Mouse (Mus musculus) embryonic stem cell, embryonic (primary cell): Measurements from ENCODE around the gene Pax8.

Experiments
- CTCF ChIA-PET, 4 experiments: fragments of 300-600 bp in 2 of 4; fragments of 350-600 bp in 2 of 4; sonication (Branson Sonifier 250); formaldehyde crosslinking; loops; one replicate each; lab custom pipeline; 2022; ENCODE audit warnings: inconsistent platforms in 2 of 4; lab: Charles Lee
- POLR2A ChIA-PET, 4 experiments: fragments of 300-600 bp in 2 of 4; fragments of 350-600 bp in 2 of 4; sonication (Branson Sonifier 250); formaldehyde crosslinking; loops; one replicate each; lab custom pipeline; 2022; ENCODE audit warnings: antibody characterized with exemption in 4 of 4, inconsistent platforms in 1 of 4; lab: Charles Lee

Gene Pax8

DNA sequence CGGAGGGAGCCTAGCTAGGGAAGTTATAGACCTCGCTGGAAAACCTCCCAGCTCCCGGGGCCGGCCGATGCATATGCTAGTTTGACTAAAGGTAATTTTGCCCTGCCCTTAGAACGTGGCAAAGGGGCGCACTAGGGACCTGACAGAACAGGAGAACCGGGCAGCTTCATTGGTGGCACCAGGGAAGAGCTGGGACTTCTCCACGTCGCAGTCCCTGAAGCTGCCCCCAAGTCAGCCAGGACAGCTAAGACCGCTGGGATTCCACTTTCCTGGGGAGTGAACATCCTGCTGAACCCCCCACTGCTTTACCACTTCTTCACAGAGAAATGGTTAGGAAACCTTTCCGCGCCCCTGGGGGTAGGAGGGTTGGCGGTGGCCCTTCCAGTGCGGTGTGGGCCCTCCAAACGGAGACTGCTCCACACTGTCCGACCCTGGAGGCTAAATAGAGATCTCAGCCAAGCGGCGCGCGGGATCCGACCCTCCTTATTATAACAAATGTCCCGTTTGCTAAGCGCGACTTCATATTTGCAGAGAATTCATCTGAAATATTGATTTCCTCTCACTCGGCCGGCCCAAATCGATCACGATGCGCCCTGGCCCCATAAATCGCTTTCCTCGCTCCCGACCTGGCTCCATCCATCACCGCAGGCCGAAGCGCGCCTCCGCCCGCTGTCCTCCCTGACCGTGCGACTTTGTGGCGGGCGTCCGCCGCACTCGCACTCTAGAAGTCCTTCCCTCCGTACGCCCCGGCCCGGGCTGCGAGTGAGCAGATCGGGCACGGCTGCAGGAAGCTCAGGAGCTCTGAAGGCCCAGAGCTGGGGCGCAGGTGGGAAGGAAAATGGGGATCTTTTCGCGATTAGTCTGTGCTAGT lies 1.5 kb downstream of the Pax8 start:
- ChIA-PET CTCF (interaction anchor here in 2 of 4 experiments (1.4 to 1.8 kb wide), 3 partner anchors 17 kb away, joined by 3 to 7 read pairs (median 4); no protein-coding TSS in a partner anchor), POLR2A (interaction anchor here in 1 of 4 experiments (1.7 to 2.1 kb wide), 2 partner anchors 13 to 17 kb away, joined by 6 to 7 read pairs; no protein-coding TSS in a partner anchor)

GRCm38 (mm10) chr2:24472677-24473076 lies 2.7 kb downstream of the Pax8 start:
- ChIA-PET CTCF (interaction anchor here in 1 of 4 experiments (1.7 kb wide), 1 partner anchor 18 kb away, joined by 3 read pairs; no protein-coding TSS in a partner anchor), POLR2A (interaction anchor here in 1 of 4 experiments (1.7 to 2.1 kb wide), 2 partner anchors 12 to 18 kb away, joined by 6 to 7 read pairs; no protein-coding TSS in a partner anchor)

GRCm38 (mm10) chr2:24472111-24472510 lies 3.3 kb downstream of the Pax8 start:
- POLR2A ChIA-PET: interaction anchor here in 1 of 4 experiments (1.7 to 2.1 kb wide), 2 partner anchors 11 to 19 kb away, joined by 6 to 7 read pairs; no protein-coding TSS in a partner anchor
- CTCF ChIA-PET: no interaction called here

DNA sequence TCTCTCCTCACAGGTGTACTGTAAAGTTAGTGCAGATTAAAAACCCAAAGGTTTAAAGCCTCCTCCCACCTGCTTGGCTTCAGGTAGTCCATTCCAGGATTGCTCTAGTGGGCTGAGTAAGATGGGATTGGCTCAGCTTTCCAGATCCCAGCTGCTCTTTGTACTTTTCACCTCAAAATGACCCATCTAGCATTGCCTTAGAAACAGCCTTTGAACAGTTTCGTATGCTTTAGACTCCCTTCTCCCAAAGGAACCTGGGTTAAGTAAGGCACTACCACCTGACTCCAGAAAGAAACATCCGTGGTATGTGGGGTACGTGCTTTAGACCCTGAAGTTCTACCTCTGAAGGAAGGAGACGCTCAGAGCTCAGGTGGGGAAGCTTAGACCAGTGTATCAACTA lies 6.3 kb downstream of the Pax8 start:
- ChIA-PET POLR2A (interaction anchor here in 1 of 4 experiments (0.7 to 1.1 kb wide), 3 partner anchors 13 to 33 kb away, joined by 3 to 4 read pairs (median 3); no protein-coding TSS in a partner anchor), CTCF (interaction anchor here in 2 of 4 experiments (0.7 to 1.7 kb wide), 2 partner anchors 21 to 60 kb away, joined by 6 to 9 read pairs; no protein-coding TSS in a partner anchor)

GRCm38 (mm10) chr2:24468430-24468829 lies 7.0 kb downstream of the Pax8 start:
- POLR2A ChIA-PET: interaction anchor here in 1 of 4 experiments (1.0 kb wide), 1 partner anchor 33 kb away, joined by 3 read pairs; no protein-coding TSS in a partner anchor

DNA sequence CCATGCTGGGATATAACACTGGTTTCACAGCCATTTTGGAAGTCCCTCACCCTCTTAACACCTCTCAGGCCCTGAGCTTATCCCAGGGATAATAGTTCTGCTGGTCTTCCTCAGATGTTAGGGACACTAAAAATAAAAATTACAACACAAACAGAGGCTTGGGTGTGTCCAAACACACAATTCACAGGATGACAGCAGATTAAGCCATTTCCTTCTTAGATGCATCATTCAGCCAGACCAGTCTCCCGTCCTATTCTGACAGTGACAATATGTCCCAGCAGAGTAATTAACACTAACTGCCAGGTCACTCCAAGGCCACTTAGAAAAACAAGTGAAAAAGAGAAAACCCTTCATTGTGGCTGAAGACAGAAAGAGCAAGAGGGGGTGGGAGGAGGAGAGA lies 8.2 kb downstream of the Pax8 start:
- POLR2A ChIA-PET: interaction anchor here in 1 of 4 experiments (0.6 kb wide), 1 partner anchor 33 kb away, joined by 8 read pairs; no protein-coding TSS in a partner anchor
- CTCF ChIA-PET: no interaction called here

More at GRCm38 (mm10) chr2:24468430-24468829, 7.0 kb downstream of the Pax8 start:
- CTCF ChIA-PET: interaction anchor here in 1 of 4 experiments (0.5 kb wide), 1 partner anchor 557 kb away, joined by 5 read pairs; no protein-coding TSS in a partner anchor

DNA sequence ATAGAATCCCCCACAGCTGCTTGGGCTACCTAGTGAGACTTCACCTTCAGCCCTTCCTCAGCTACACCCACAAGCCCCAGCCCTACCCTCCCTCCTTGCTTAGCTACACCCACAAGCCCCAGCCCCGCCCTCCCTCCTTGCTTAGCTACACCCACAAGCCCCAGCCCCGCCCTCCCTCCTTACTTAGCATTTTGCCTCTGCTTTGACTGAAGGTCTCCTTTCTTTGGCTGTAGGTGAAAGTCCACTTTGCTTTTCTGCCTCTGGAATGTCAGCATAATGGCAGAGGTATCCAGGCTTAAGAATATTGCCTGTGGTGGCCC lies 14.6 kb downstream of the Pax8 start:
- POLR2A ChIA-PET: interaction anchor here in 2 of 4 experiments (0.6 to 2.5 kb wide), 7 partner anchors 11 to 474 kb away, joined by 3 to 7 read pairs (median 3); partner anchors contain the start of gene Arrdc1 (in 1 of the 2)
- CTCF ChIA-PET: interaction anchor here in 2 of 4 experiments (0.6 to 2.1 kb wide), 5 partner anchors 29 to 56 kb away, joined by 3 to 8 read pairs (median 3); no protein-coding TSS in a partner anchor

DNA sequence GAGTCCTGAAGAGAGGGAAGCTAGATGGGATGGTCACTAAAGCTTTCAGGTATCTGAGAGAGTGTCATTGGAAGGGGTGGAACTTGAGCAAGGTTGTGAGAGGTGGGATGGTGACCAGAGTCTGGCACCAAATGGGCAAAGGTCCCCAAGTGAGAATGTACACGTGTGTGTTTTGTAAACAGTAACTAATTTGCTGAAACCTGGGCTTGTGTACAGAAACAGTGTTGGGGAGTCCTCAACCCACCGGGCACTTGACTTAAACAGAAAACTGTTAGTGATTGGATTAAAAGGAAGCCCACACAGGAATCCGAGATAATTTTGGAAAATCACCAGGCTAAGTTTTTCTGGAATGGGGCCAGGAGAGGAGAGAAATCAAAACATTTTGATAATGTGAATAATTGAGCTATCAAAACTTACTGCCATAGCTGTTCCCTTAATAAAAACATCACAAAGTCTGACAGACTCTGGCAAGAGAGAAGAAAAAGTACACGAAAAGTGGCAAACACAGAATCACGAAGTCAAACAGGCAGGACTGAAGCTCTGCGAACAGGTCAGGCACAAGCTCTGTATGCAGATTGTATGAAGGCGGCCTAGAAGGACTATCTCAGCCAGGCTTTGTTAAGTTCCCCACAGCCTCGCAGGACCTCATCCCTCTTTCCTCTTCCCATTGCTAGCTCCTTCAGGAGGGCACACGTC lies 15.1 kb downstream of the Pax8 start:
- CTCF ChIA-PET: interaction anchor here in 3 of 4 experiments (0.5 to 2.1 kb wide), 7 partner anchors 30 to 126 kb away, joined by 3 to 8 read pairs (median 3); no protein-coding TSS in a partner anchor
- POLR2A ChIA-PET: interaction anchor here in 3 of 4 experiments (0.6 to 2.5 kb wide), 9 partner anchors 10 to 475 kb away, joined by 3 to 7 read pairs (median 3); partner anchors contain the start of gene Arrdc1 (in 1 of the 3)

- ChIA-PET POLR2A (interaction anchor here in 1 of 4 experiments (1.2 kb wide), 1 partner anchor 13 kb away, joined by 3 read pairs; no protein-coding TSS in a partner anchor), CTCF (no interaction called here)
Observed at GRCm38 (mm10) chr2:24456841-24457240, 18.6 kb downstream of the Pax8 start.

DNA sequence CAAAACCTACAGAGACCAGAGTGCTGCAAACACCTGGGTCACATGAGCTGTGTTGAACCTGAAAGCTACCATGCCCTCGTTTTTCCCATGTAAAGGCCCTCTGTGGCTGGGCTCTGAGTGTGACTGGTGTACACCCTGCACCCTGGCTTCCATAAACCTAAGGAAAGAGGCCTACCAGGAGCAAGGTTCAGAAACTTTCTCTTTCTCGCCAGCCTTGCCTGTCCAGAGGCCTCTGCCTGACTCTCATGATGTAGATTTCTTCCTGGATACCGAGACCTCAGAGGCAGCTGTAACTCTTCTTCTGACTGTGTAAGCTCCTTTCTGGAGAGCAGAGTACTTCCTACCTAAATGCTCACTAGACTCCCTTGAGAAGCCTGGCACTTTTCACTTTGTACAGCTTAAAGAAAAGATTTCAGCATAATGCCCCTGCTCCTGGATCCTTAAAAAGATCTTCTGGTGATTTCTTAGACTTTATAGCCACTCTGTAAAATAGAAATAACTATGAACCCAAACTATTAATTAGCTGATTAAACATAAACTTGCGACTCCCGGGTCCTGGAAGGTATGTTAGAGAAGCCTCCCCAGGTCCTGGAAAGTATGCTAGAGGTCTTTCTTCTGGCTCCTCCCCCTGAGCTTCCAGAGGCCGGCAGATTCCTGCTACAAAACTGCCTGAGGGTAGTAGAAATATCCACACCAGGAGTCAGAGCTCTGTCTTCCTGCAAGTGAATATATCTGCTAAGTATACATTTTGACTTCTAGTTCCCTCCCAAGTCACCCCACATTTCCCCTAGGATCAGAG lies 20.1 kb downstream of the Pax8 start:
- POLR2A ChIA-PET: interaction anchor here in 1 of 4 experiments (1.0 to 1.1 kb wide), 2 partner anchors 30 to 48 kb away, joined by 3 read pairs; no protein-coding TSS in a partner anchor

GRCm38 (mm10) chr2:24454429-24455011 lies 20.9 kb downstream of the Pax8 start:
- ChIA-PET POLR2A (interaction anchor here in 1 of 4 experiments (1.0 to 1.1 kb wide), 2 partner anchors 31 to 49 kb away, joined by 3 read pairs; no protein-coding TSS in a partner anchor), CTCF (interaction anchor here in 2 of 4 experiments (0.5 to 0.6 kb wide), 2 partner anchors 238 to 562 kb away, joined by 3 to 4 read pairs; no protein-coding TSS in a partner anchor)

More for the DNA sequence above, 20.1 kb downstream of the Pax8 start:
- CTCF ChIA-PET: interaction anchor here in 2 of 4 experiments (0.5 to 0.7 kb wide), 2 partner anchors 97 to 237 kb away, joined by 3 to 4 read pairs; no protein-coding TSS in a partner anchor

DNA sequence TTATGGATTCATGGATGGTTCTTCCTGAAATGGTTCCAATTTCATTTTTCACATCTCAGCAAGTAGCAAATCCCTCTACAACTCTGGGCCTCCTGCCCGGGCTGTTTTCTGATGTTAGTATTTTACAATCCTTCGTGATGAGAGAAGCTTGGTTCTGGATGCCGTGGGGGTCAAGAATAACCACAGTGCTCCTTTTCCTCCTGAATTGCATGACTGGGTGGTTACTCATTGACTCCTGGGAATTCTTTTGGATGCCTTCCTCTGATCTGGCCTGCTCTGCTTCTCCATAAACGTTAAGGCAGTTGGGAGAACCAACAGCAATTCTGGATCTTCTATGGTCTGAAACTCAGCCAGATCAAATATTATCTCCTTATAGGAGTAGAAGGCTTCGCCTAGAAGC lies 22.2 kb downstream of the Pax8 start:
- CTCF ChIA-PET: no interaction called here

DNA sequence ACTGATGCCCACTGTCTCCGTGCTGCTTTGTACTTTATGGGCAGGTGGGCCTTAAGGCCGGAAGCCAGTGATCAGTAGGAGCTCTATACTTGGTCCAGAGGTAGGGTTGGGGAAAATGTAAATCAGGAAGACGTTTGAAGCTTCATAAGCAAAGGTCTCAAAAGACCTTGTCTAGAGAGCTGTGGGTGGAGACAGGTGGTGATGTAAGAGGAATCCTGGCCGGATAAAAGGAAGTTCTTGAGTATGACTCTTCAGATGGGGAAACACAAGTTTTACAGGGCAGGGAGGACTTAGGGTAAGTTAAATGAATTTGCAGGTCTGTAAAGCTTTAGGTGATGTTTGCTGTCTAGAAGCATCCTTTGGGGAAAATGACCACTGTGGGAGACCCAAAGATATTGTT lies 26.3 kb downstream of the Pax8 start:
- ChIA-PET CTCF (no interaction called here), POLR2A (interaction anchor here in 1 of 4 experiments (1.7 kb wide), 1 partner anchor 11 kb away, joined by 5 read pairs; no protein-coding TSS in a partner anchor)

More for the DNA sequence above, 22.2 kb downstream of the Pax8 start:
- POLR2A ChIA-PET: no interaction called here

DNA sequence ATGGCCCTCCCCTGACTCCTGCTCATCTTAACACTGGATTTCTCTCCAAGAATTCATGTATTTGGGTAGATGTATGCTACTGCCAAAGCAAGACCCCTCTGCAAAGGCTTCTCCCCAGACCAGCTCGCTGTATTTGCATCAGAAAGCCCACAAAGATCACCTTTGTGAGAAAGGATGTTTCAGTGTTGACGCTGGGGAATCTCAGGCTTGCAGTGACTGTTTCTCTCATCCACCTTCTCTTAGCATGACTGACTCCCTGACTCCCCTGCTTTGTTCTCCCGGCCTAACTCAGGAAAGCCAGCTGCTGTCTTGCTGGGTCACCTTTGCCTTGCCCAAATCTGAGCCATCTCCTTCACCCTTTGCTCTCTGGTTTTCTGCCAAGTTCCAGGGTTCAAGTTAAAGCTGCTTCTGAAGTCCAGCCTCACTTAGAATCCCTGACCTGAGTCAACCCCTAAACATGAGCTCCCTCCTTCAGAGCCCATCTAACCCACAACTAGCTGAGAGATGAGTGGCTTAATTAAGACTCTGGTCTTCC lies 32.1 kb downstream of the Pax8 start:
- CTCF ChIA-PET: no interaction called here
- POLR2A ChIA-PET: interaction anchor here in 1 of 4 experiments (0.6 to 1.8 kb wide), 2 partner anchors 16 to 137 kb away, joined by 5 read pairs; no protein-coding TSS in a partner anchor

GRCm38 (mm10) chr2:24442303-24442925 lies 33.0 kb downstream of the Pax8 start:
- CTCF ChIA-PET: interaction anchor here in 1 of 4 experiments (0.8 kb wide), 1 partner anchor 33 kb away, joined by 3 read pairs; no protein-coding TSS in a partner anchor

DNA sequence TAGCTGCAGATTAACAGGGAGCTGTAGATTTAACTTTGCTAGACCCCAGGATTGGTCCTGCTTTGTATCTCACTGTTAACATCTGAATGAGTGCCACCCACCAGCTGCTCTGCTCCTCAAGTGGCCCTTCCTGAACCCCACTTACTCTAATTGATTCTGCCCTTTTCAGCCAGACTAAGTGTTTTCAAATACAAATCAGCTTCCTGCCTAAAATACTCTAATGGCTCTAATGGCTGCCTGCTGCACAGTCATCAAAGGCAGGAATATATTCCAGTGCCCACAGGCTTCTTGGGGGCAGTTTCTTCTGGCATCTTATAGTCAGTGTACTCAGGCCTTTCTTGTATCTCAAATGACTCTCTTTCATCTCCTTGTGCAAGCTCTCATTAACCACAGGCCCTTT lies 33.5 kb downstream of the Pax8 start:
- ChIA-PET CTCF (interaction anchor here in 1 of 4 experiments (0.8 kb wide), 1 partner anchor 32 kb away, joined by 3 read pairs; no protein-coding TSS in a partner anchor), POLR2A (interaction anchor here in 2 of 4 experiments (0.8 to 1.9 kb wide), 6 partner anchors 9 to 507 kb away, joined by 3 to 5 read pairs (median 4); no protein-coding TSS in a partner anchor)

More at GRCm38 (mm10) chr2:24442303-24442925, 33.0 kb downstream of the Pax8 start:
- POLR2A ChIA-PET: interaction anchor here in 2 of 4 experiments (0.6 to 1.9 kb wide), 5 partner anchors 10 to 507 kb away, joined by 3 to 5 read pairs (median 4); no protein-coding TSS in a partner anchor
